Mouse (Mus musculus): ENCODE results near the gene Arhgap28. TPM values are rescaled to one million over a fixed set of nuclear protein-coding genes. Genes with fewer than 3 reads are reported as not detected.
"Not testable (repeated sequence)": the region's sequence is repeated elsewhere in the genome, so short reads cannot be mapped to it uniquely, and the experiment has no call there.

Arhgap28 gene
- polyA plus RNA-seq, 1 experiment from 2014 or later = 10.0 TPM

DNA sequence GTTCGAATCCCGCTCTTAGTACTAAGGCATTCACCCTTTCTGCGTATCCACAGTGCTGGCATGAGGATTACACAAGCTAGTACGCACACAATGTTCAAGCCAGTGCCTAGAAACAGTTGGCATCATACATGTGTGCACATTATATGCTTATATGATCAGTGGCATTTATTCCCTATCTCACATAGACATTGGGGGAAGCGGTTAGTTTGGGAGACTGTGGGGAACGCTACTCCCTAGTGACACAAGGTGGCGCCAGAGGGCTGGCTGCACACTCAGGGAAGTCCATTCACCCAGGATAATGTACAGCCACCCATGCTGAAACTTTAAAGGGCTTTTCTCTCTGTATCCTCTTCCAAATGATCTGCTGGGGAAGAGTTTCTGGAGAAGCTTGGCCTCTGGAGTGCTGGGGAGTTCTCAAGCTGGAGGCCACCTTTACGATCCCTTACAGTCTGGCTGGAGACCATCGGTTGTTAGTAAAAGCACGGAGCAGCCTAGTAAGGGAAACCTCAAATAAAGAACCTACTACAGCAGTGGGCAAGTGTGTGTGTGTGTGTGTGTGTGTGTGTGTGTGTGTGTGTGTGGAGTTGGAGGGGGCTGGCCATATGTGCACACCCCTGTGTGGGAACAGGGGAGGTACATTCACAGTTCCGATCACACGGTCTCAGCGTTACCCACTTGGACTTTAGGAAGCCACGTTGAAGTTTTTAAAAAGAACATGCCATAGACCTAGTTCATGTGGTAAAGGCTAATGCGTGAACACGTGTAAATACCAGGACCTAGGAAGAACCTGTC, 142.0 kb downstream of the Arhgap28 start:
- CTCF ChIA-PET = interaction anchor here (1.0 kb wide), 1 partner anchor 14 kb away, joined by 3 read pairs; no protein-coding TSS in a partner anchor
- TF ChIP-seq CTCF (IDR thresholded peaks at IDR 0.05) = peak; percentile 87
- no peaks in the 10 kb centered on the region for H3K27me3 ChIP-seq
- ATAC-seq = peak; percentile 78
- POLR2A ChIA-PET = interaction anchor here (0.6 kb wide), 1 partner anchor 991 kb away, joined by 7 read pairs; no protein-coding TSS in a partner anchor
- in situ Hi-C loops (cut with MboI; ENCODE audit: low pct_unique_long_range_greater_than_20kb) = no loop called here
- DNase-seq (ENCODE audit: low read depth, low spot score) = no peak

DNA sequence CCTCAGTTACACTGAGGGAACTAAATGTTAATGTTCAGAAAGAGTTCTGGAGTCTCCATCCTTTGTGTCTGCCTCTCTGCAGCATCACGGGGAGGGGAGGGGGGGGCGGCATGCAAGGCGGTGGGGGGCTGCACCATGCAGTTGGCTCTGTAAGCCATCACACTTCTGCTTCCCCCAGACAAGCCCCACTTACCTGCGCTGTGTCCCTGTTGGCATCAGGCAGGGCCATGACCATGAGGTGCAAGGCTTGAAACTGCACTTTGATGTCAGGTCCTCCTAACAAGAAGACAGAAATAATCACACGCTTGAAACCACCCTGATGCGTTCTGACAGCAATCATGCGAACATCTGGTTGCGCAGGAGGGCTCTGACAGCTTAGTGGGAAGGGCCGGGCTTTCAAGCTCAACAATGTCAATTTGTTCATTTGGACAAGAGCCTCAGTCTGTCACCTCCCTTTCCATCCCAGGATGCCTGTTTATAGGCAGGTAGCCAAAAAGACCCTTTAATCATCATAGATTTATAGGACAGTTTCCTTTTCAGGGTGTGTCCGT, 142.8 kb downstream of the Arhgap28 start:
- POLR2A ChIA-PET = interaction anchor here (0.6 to 0.7 kb wide), 2 partner anchors 992 to 1270 kb away, joined by 3 to 7 read pairs; no protein-coding TSS in a partner anchor
- no peak for ATAC-seq
- no peak for DNase-seq (ENCODE audit: low read depth, low spot score)
- in situ Hi-C loops (cut with MboI; ENCODE audit: low pct_unique_long_range_greater_than_20kb) = no loop called here
- TF ChIP-seq CTCF (IDR thresholded peaks at IDR 0.05) = no peak
- H3K27me3 ChIP-seq = no peaks in the 10 kb centered on the region
- CTCF ChIA-PET = interaction anchor here (0.6 to 1.0 kb wide), 3 partner anchors 13 to 304 kb away, joined by 3 read pairs; no protein-coding TSS in a partner anchor

DNA sequence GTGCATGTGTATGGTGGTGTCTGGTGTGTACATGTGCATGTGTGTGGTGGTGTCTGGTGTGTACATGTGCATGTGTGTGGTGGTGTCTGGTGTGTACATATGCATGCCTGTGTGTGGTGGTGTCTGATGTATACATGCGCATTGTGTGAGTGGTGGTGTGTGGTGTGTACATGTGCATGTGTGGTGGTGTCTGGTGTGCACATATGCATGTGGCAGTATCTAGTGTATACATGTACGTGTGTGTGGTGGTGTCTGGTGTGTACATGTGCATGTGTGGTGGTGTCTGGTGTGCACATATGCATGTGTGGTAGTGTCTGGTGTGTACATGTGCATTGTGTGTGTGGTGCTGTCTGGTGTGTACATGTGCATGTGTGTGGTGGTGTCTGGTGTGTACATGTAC, 162.4 kb downstream of the Arhgap28 start:
- H3K27me3 ChIP-seq; DNase-seq (ENCODE audit: low read depth, low spot score); ATAC-seq; CTCF ChIA-PET; in situ Hi-C loops (cut with MboI; ENCODE audit: low pct_unique_long_range_greater_than_20kb); POLR2A ChIA-PET: not testable (repeated sequence)

DNA sequence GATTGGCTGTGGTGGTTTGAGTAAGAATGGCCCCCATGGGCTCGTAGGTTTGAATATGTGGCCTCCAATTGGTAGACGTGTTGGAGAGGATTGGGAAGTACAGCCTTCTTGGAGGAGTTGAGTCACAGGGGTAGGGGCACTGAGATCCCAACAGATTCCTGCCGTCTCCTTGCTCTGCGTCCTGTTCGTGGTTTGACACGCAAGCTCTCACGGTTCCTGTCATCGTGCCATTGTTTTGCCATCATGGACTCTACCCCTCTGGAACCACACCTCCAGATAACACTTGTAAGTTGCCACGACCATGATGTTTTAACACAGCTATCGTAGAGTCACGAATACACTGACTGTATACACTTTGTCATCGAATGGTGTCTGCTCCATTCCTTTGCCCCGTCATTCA, 165.0 kb downstream of the Arhgap28 start:
- DNase-seq (ENCODE audit: low read depth, low spot score) (no peak), ATAC-seq (no peak)
- H3K27me3 ChIP-seq = no peaks in the 10 kb centered on the region
- ChIA-PET POLR2A (no interaction called here), CTCF (interaction anchor here (1.4 to 3.2 kb wide), 4 partner anchors 17 to 187 kb away, joined by 3 to 25 read pairs (median 12); no protein-coding TSS in a partner anchor)
- no peak for TF ChIP-seq CTCF (IDR thresholded peaks at IDR 0.05)
- in situ Hi-C loops (cut with MboI; ENCODE audit: low pct_unique_long_range_greater_than_20kb) = no loop called here

DNA sequence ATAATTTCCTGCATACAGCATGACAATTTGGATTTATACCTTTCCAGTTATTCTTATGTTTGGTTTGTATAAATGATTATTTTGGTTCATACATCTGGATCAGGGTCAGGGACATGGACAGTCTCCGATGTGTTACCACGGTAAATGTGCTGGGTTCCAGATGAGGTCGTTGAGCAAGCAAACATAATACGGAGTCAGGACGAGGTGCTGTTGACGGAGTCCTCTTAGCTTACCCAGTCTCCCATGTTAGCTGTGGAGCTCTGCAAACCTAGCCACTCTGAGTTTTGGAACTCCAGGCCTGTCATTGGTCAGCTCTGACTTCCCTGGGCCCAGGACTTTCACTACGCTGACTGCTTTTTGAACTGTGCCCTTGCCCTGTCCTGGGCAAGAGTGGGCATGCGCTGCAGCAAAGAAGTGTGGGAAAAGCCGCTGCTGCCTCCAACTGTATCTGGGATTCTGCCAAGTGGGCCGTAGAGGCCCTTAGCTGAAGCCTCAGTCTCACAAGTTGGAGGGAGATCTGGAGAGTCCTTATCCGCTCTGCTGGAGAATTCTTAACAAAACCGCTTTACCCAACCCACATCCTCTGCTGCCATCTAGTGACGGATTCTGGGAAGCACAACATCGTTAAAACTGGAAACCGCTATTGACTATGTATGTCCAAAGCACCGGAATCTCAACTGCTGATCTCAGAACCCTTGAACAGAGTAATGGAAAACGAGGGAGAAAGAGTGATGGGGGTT, 166.4 kb downstream of the Arhgap28 start:
- peak; percentile 75 for TF ChIP-seq CTCF (IDR thresholded peaks at IDR 0.05)
- ChIA-PET CTCF (interaction anchor here (0.7 to 3.2 kb wide), 16 partner anchors 10 to 209 kb away, joined by 3 to 25 read pairs (median 3); no protein-coding TSS in a partner anchor), POLR2A (no interaction called here)
- DNase-seq (ENCODE audit: low read depth, low spot score) (peak; percentile 20), ATAC-seq (peak; percentile 86)
- no peaks in the 10 kb centered on the region for H3K27me3 ChIP-seq
- in situ Hi-C loops (cut with MboI; ENCODE audit: low pct_unique_long_range_greater_than_20kb) = no loop called here

DNA sequence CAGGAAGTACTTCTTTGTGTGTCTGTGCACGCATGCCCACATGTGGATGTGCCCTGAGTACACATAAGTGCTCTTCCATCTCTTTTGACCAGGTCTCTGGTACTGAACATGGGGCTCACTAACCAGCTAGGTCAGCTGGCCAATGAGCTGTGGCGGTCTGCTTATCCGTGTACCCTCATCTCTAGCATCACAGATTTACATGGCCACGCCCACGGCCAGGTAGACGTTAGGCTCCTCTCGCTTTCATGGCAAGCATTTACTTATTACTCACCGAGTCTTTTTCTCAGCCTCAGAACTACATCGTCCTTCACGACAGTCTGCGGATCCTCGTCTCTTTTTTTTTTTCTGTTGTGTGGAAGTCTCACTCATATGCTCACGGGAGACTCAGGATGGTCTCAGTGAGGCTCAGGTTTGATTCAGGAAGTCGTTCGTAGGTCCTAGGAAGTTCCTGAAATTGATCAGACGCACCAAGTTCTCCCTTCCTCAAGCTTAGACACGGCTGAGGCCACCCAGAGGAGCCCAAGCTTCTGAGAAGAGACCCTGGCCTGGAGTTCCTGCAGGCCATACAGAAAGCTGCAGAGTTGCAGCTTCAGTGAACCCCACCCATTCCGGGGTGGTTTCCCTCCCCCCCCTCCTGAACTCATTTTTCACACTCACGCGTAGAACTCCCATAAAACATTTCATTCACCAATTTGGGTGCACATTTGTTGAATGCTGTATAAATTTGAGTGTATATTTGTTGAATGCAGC, 167.6 kb downstream of the Arhgap28 start:
- ChIA-PET CTCF (interaction anchor here (1.3 to 3.2 kb wide), 3 partner anchors 56 to 185 kb away, joined by 3 to 25 read pairs (median 14); no protein-coding TSS in a partner anchor), POLR2A (no interaction called here)
- in situ Hi-C loops (cut with MboI; ENCODE audit: low pct_unique_long_range_greater_than_20kb) = no loop called here
- H3K27me3 ChIP-seq = no peaks in the 10 kb centered on the region
- ATAC-seq (no peak), DNase-seq (ENCODE audit: low read depth, low spot score) (no peak)
- TF ChIP-seq CTCF (IDR thresholded peaks at IDR 0.05) = no peak

DNA sequence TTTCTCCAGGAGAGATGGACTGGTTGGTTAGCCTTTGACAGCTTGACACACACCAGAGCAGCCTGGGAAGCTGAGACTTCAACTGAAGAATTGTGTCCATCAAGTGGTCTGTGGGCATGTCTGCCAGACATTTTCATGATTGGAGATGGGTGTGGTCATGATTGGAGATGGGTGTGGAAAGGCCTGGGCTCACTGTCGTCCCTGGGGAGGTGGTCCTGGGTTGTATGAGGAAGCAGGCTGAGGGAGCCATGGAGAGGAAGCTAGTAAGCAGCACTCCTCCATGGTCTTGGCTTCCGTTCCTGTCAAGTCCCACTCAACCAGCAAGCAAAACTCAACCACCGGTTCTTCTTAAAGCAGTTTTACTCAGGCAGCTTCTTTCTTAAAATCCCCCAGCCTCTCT, 176.5 kb downstream of the Arhgap28 start:
- no peak for ATAC-seq
- no peaks in the 10 kb centered on the region for H3K27me3 ChIP-seq
- DNase-seq (ENCODE audit: low read depth, low spot score) = no peak
- in situ Hi-C loops (cut with MboI; ENCODE audit: low pct_unique_long_range_greater_than_20kb) = loop anchor here (10.0 kb wide), 1 partner anchor 173 kb away; no protein-coding TSS in a partner anchor
- ChIA-PET POLR2A (no interaction called here), CTCF (interaction anchor here (0.7 to 2.3 kb wide), 2 partner anchors 10 to 175 kb away, joined by 4 to 9 read pairs; no protein-coding TSS in a partner anchor)
- TF ChIP-seq CTCF (IDR thresholded peaks at IDR 0.05) = no peak

DNA sequence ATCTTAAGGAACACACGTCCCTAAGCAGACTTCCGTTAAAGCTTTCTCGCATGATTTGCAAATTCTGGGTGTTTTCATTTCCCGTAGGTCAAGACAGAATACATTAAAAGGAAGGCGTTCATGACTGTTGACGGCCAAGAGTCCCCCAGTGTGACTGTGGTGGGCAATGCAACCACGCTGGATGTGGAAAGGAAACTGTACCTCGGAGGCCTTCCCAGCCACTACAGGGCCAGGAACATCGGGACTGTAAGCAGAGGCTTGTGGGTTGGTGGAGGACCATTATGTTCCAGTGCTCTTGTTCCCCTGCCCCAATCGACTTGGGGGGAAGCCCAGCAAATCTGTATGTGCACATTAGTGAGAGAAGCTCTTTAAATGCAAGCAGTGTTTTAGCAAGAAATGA, 187.0 kb downstream of the Arhgap28 start:
- no peak for ATAC-seq
- ChIA-PET CTCF (interaction anchor here (1.6 kb wide), 1 partner anchor 37 kb away, joined by 4 read pairs; no protein-coding TSS in a partner anchor), POLR2A (no interaction called here)
- in situ Hi-C loops (cut with MboI; ENCODE audit: low pct_unique_long_range_greater_than_20kb) = no loop called here
- no peak for TF ChIP-seq CTCF (IDR thresholded peaks at IDR 0.05)
- H3K27me3 ChIP-seq = no peaks in the 10 kb centered on the region
- DNase-seq (ENCODE audit: low read depth, low spot score) = no peak

DNA sequence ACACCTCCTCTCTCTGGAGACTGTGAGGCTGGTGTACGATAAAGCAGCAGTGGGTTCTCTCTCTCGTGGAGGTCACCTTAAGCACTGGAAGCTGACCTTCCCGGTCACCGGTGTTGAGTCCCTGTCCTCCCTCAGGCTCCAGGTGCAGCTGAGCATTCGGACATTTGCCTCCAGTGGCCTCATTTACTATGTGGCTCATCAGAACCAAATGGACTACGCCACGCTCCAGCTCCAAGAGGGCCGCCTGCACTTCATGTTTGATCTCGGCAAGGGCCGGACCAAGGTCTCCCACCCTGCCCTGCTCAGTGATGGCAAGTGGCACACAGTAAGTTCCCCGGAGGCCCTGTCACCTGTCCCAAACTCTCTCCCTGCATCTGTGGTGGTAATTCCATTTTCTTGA, 188.2 kb downstream of the Arhgap28 start:
- H3K27me3 ChIP-seq = no peaks in the 10 kb centered on the region
- DNase-seq (ENCODE audit: low read depth, low spot score) (no peak), ATAC-seq (no peak)
- ChIA-PET CTCF (interaction anchor here (1.6 kb wide), 1 partner anchor 36 kb away, joined by 4 read pairs; no protein-coding TSS in a partner anchor), POLR2A (no interaction called here)
- no peak for TF ChIP-seq CTCF (IDR thresholded peaks at IDR 0.05)
- in situ Hi-C loops (cut with MboI; ENCODE audit: low pct_unique_long_range_greater_than_20kb) = no loop called here

DNA sequence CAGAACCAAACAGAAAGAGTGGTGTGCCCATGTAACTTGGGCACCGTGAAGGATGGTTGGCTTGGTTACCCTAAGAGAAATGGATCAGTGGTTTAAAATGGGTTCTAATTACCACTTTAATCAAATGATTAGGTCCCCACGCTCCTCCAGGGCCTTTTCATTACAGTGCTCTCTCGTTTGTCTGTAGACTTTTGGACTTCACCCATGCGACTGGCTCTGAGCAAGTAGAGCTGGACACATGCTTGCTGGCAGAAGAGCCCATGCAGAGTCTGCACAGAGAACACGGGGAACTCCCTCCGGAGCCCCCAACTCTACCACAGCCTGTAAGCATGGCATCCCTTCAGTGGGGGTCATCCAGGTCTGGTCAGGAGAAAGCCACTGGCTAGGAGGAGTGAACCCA, 190.3 kb downstream of the Arhgap28 start:
- POLR2A ChIA-PET = no interaction called here
- CTCF ChIA-PET = no interaction called here

More for the DNA sequence above, 190.3 kb downstream of the Arhgap28 start:
- ATAC-seq (no peak), DNase-seq (ENCODE audit: low read depth, low spot score) (no peak)
- no peaks in the 10 kb centered on the region for H3K27me3 ChIP-seq
- in situ Hi-C loops (cut with MboI; ENCODE audit: low pct_unique_long_range_greater_than_20kb) = no loop called here
- TF ChIP-seq CTCF (IDR thresholded peaks at IDR 0.05) = no peak

Data from Patski (cell line).